Mouse (Mus musculus) kidney, adult 18-20 months (tissue): ENCODE data around the gene Bco2.

Experiments
- DNase-seq: peaks from one replicate; pipeline ENCODE4 v3.0.0; 2021

The Bco2 gene

GRCm38 (mm10) chr9:50555094-50555446, at the start of gene Bco2:
Gene Bco2, minus strand, starts transcription at chr9:50555181.
- no peak for DNase-seq

GRCm38 (mm10) chr9:50604338-50604737, 49.4 kb upstream of the Bco2 start:
- DNase-seq = no peak

DNA sequence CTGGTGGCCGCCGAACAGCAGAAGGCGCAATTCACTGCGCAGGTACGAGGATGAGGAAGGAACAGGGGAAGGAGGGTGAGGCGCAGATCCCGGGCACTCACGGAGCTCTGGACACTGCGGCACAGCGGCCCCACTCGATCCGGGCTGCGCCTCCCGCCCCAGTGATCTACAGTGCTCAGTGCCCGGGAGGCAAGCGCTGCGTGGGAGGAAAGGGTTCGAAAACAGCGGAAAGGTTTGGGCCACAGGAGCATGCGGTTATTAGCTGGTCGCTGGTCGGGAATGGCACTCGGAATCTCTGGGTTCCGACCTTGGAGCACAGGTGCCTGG, 49.0 kb upstream of the Bco2 start:
- no peak for DNase-seq

DNA sequence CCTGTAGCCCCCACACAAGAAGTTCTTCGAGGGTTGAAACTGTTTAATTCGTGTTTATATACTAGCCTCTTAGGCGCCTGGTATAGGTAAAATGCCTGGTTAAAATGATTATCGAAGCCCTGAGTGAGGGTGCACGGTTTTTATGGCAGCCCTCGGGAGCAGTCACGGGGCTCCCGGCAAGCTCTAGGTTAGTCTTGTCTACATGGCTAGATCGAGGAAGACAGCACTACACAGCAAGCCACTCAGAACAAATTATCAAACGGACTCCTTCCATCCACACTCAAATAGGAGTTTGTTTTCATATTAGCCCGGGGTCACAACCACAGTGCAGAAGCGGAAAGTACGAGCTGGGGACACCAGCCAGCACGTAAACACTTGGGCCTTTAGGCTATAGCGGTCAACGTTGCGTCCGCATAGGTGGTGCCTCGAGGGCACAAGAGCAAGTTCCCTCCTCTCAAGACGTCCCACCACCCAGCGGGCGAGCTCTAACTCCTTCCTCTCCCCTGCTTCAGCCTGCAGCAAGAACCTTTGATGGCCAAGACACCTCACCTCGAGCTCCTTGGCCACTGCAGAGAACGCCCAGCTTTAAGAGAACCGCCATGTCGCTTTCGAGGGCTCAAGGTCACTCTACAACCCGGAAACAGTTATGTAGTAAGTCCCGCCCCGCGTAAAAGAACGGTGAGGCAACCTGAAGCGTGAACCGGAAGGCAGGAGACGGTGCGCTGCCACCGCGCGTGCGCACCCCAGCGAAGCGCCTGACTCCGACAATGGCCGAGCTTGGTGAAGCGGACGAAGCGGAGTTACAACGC, 48.4 kb upstream of the Bco2 start, which contains the start of the genes Sdhd and Timm8b:
TSS of gene Sdhd (minus strand) at position 624 of the 809 bp plus-strand sequence.
TSS of gene Timm8b (plus strand) at position 722 of the 809 bp plus-strand sequence.
- DNase-seq = peak; percentile 95

DNA sequence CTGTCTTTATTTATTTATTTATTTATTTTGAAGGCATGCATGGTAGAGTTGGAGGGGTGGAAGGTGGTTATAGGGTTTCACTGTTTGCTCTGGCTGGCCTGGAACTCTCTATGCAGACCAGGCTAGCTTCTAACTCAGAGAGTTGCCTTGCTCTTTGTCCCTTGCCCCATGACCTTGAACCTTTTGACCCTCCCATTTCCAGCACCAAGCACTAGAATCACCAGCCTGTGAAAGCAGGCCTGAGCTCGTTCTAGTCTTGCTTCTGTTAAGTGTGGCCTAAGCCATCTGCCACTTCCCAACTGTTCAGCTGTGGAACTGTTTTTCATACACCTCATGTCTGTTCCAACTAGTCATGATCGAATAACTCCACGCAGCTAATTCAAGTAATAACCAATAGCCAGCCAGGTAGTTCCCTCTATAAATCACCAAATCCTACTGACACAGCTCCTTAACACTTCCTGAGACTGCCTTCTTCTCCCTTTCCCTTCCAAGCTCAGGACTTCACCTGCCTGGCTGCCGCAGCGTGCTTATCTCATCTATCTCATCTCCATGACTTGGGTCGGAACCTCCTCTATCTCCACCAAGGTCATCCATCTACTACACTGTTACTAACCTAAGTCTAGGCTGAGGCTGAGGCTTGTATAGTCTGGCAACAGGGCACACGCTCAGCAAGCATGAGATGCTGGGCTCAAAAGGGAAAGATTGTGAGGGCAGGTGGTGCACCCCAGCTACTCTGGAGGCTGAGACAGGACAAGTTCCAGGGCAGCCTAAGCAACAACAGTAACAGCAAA, 47.3 kb upstream of the Bco2 start:
- peak; percentile 23 for DNase-seq

- DNase-seq = no peak
These were observed 46.6 kb upstream of the Bco2 start for GRCm38 (mm10) chr9:50601536-50601935.

DNA sequence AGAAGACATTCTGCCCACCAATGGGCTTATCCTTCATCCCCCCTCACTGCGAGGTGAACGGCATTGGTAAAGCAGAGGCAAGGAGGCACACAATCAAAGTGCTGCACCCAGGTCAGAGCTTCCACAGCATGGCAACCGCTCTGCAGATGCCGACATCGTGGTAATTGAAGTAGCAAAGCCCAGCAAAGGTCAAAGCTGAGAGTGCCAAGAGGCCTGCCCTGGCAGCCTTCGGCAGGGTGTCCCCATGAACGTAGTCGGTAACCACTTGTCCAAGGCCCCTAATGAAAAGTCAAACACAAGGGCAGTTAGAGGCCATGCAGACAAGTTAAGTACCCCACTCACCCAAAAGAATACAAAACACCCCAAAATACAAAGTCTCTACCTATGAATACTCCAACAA, 42.0 kb upstream of the Bco2 start:
- no peak for DNase-seq

DNA sequence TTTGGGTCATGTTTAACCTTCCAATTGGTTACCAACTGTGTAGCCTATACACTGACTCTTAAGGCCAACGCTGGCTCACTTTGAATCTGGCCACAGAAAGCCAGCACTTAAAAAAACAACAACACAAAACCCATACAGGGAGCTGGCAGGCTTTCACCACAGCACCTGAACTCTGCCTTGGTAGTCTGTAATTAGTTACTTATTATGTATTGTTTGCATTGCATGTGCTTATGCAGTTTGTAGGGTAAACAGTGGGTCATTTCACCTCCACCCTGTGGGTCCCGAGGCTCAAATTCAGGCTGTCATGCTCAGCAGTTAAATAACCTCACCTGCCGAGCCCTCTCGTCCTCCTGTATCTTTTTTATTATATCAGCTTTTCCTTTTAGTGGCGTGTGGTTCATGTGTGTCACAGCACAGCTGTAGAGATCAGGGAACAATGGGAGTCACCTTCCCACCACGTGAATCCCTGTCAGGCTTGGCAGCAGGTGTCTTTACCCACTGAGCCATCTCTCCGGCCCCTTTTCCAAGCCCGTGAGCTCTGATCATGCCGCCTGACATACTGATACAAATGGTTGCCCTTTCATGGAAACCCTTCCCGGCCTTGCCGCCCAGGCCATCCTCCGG, 39.9 kb upstream of the Bco2 start:
- peak; percentile 45 for DNase-seq

DNA sequence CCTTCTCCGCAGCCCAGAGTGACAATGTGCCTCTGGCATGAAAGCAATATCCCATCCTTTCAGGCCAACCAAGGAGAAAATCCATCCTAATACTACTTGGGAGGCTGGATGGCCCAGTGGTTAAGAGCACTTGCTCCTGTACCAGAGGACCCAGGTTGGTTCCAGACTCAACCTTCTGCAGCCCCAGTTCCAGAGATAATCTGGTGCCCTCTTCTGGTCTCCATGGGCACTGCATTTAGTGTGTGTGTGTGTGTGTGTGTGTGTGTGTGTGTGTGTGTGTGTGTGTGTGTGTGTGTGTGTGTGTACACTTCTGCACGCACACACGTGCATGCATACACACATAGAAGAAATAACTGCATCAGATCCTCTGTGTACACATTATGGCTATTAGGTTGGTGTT, 38.6 kb upstream of the Bco2 start:
- DNase-seq = peak; percentile 53

- DNase-seq = no peak
These were observed 38.0 kb upstream of the Bco2 start for GRCm38 (mm10) chr9:50592955-50593354.

- DNase-seq = no peak
These were observed 36.0 kb upstream of the Bco2 start for GRCm38 (mm10) chr9:50590856-50591518.

GRCm38 (mm10) chr9:50586955-50587354, 32.0 kb upstream of the Bco2 start:
- no peak for DNase-seq

DNA sequence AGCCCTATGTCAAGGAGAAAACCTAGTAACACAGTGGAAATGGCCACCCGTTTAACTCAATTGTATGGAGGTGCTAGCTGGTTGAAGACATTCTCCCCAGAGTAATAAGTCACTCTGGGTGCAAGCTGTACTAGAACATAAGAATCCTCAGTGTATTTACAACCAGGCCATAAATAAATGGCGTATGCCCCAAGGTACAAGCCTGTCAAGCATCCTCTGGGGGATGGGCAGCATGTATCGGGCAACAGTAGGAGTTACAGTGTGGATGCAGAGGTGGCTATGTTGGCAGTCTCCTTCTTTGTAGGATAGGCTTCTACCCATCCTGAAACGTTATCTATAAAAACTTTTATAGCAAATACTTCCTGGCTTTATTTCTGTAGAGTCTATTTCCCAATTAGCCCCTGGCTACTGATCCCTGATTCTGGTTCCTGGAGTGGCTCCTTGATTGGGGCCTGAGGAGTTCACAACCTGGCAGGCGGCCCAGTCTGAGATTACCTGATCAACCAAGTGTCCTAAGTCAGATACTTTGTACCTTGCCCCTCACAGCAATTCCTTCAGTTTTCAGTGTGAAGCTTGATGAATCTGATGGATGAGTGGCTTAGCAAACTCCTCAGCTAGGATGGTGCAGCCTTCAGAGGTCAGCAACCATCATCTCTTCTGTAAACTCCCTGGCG, 30.3 kb upstream of the Bco2 start:
- DNase-seq = peak; percentile 70

GRCm38 (mm10) chr9:50580370-50580769, 25.4 kb upstream of the Bco2 start:
- no peak for DNase-seq

- DNase-seq = no peak
These were observed 14.9 kb upstream of the Bco2 start for GRCm38 (mm10) chr9:50569599-50570525.

GRCm38 (mm10) chr9:50567881-50568280, 12.9 kb upstream of the Bco2 start:
- no peak for DNase-seq

- no peak for DNase-seq
These were observed 12.4 kb upstream of the Bco2 start for GRCm38 (mm10) chr9:50567372-50567771.

DNA sequence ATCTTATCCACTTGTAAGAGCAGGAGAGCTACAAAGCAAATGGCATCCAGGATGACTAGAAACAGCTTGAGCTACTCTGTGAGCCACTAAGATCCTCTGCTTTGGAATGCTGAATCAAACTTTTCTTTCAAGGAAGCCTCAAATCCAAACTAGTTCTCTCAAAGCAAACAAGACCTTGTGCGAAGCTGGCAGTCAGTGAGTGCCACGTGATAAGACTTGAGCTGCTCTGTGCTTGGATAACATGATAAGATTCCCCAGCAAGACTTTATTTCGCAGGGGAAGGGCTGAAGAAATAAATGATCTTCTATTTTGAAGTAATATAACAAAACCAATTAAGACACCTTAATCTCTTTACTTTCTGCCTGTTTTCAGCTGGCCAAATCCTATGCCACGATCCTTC, 11.0 kb upstream of the Bco2 start:
- no peak for DNase-seq

- DNase-seq = no peak
These were observed 10.2 kb upstream of the Bco2 start for GRCm38 (mm10) chr9:50565173-50565572.

DNA sequence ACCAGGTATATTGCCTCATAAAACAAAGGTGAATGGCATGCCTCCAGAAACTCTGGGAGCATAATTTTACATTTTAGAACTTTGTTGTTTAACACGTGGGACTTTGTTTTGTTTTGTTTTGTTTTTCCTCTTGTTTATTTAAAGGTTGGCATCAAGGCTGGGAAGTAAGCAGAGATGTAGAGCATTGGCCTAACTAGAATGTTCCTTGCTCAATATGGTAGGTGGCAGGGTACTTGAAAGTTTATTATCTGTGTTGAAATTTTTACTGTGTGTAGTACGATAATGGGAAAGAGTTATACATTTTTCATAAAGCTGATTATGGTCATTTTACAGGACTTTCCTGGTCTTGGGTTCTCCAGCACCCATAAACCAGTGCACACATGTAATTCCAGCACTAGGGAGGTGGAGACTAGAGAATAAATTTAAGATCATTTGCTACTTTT, 7.0 kb upstream of the Bco2 start:
- no peak for DNase-seq

DNA sequence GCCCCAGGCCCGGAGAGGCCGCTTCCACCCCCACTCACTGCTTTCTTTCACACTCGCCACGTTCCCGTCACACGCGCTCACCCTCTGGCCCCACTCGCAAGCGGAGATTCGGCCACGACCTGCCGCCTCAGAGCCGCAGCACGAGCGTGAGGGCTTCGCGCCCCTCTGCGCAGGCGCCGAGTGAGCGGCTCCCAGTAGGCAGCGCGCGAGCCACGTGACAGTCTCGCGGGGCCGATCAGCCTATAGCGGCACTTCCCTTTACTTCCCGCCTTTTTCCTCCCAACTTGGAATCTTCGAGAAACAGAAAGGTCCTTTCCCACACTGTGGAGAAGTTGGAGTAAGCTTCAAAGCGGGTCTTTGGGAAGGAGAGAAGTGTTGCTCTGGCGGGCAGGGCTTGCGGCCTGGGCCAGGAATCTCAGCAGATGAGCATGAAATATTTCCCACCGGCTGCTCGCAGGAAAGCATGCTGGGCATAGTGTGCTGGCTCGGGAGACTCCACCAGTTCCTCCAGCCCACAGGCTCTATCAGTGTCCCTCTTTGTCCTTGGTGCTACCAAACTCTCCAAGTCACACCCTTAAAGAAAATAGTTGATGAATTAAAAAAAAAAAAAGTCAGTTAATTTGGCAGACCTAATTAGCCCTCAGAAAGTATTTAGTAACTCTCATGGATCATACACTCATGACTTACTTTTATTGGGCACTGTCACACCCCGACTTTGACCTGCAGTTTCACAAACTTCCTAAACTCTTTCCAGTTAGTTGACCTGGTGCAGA, 6.3 kb upstream of the Bco2 start, which contains the start of gene Tex12:
TSS of gene Tex12 (minus strand) at position 181 of the 773 bp plus-strand sequence.
- no peak for DNase-seq
